Mouse (Mus musculus) testis, adult 2 months (tissue): ENCODE measurements around the gene Slc12a4. TPM values are rescaled to one million over a fixed set of nuclear protein-coding genes. Genes with fewer than 3 reads are reported as not detected.

Experiments used
- H3K27ac ChIP-seq: fragments of 200-500 bp; 2 replicates; pipeline ENCODE4 v1.5.1; 2012; ENCODE audit warnings: low read depth, low read length; ENCODE audit not compliant: control insufficient read depth, insufficient read depth
- H3K27me3 ChIP-seq: fragments of 200-500 bp; 2 replicates; pipeline ENCODE4 v1.6.1; 2012; ENCODE audit warnings: mild to moderate bottlenecking, low read length, moderate library complexity; ENCODE audit not compliant: control insufficient read depth, insufficient read depth
- H3K36me3 ChIP-seq: fragments of 200-500 bp; 2 replicates; pipeline ENCODE4 v1.6.1; 2012; ENCODE audit warnings: mild to moderate bottlenecking, low read length; ENCODE audit not compliant: control insufficient read depth, insufficient read depth
- H3K4me1 ChIP-seq: fragments of 200-500 bp; 2 replicates; pipeline ENCODE4 v1.6.1; 2012; ENCODE audit warnings: low read length; ENCODE audit not compliant: control insufficient read depth, insufficient read depth
- H3K4me3 ChIP-seq: fragments of 200-500 bp; 2 replicates; pipeline ENCODE4 v1.5.1; 2012; ENCODE audit warnings: low read depth, mild to moderate bottlenecking, low read length, moderate library complexity, mixed read lengths; ENCODE audit not compliant: control insufficient read depth
- CTCF ChIP-seq: fragments of 200-500 bp; IDR thresholded peaks from 2 replicates; pipeline ENCODE4 v1.5.1; 2012; ENCODE audit warnings: low read depth, mild to moderate bottlenecking, inconsistent platforms, low read length, moderate library complexity; ENCODE audit not compliant: control insufficient read depth, insufficient read depth, insufficient replicate concordance
- POLR2A ChIP-seq: fragments of 200-500 bp; IDR thresholded peaks from 2 replicates; pipeline ENCODE4 v1.6.1; 2012; ENCODE audit warnings: low read depth, mild to moderate bottlenecking, inconsistent platforms, low read length, moderate library complexity; ENCODE audit not compliant: control insufficient read depth
- polyA plus RNA-seq: library from polyadenylated mRNA; depleted of rRNA; stranded (reverse); fragments of >200 nt; gene quantifications from 2 replicates; pipeline ENCODE4 v1.2.3, GENCODE M21; 2012

Slc12a4 gene
- polyA plus RNA-seq, 1 experiment, result 5.6 TPM

- Histone ChIP-seq H3K27ac (no peak overlapping the region), H3K4me1 (peaks cover 15% of the 10 kb centered on the region), H3K27me3 (no peaks in the 10 kb centered on the region), H3K4me3 (no peak overlapping the region), H3K36me3 (no peaks in the 10 kb centered on the region)
- TF ChIP-seq CTCF (no peak), POLR2A (no peak)
These were observed 4.8 kb downstream of the Slc12a4 start for GRCm38 (mm10) chr8:105961101-105961500.

GRCm38 (mm10) chr8:105959350-105959749, 6.5 kb downstream of the Slc12a4 start:
- no peak overlapping the region for H3K4me3 ChIP-seq
- no peaks in the 10 kb centered on the region for H3K36me3 ChIP-seq
- H3K27ac ChIP-seq, result no peak overlapping the region
- no peak for TF ChIP-seq POLR2A
- H3K27me3 ChIP-seq, result no peaks in the 10 kb centered on the region
- H3K4me1 ChIP-seq, result peaks cover 3% of the 10 kb centered on the region; the same call in 1 of the 2 replicates

DNA sequence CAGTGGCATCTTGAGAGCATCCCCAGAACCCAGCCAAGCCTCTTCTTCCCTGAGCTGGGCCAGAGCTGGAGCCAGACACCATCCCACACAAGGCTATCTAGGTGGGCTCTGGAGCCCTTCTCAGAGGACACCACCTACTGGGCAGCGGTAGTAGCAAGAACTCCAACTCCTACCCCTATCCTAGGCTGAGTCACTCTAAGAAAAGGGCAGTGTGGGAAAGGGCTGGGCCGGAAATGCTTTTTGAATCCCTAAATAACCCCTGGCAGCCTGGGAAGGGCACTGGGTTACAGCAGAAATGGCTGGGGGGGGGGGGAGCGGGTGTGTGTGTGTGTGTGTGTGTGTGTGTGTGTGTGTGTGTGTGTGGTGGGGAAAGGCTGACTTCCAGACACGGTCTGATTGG, 8.1 kb downstream of the Slc12a4 start:
- no peak for TF ChIP-seq POLR2A
- Histone ChIP-seq H3K4me3 (no peak overlapping the region), H3K4me1 (0 out of 2 replicates have a peak, but pooled peaks cover 2% of the 10 kb centered on the region), H3K27ac (no peak overlapping the region), H3K36me3 (no peaks in the 10 kb centered on the region), H3K27me3 (no peaks in the 10 kb centered on the region)

GRCm38 (mm10) chr8:105956556-105956955, 9.3 kb downstream of the Slc12a4 start:
- Histone ChIP-seq H3K27ac (no peak overlapping the region), H3K4me3 (no peak overlapping the region), H3K27me3 (no peaks in the 10 kb centered on the region), H3K4me1 (0 out of 2 replicates have a peak, but pooled peaks cover 1% of the 10 kb centered on the region), H3K36me3 (no peaks in the 10 kb centered on the region)
- no peak for TF ChIP-seq POLR2A

DNA sequence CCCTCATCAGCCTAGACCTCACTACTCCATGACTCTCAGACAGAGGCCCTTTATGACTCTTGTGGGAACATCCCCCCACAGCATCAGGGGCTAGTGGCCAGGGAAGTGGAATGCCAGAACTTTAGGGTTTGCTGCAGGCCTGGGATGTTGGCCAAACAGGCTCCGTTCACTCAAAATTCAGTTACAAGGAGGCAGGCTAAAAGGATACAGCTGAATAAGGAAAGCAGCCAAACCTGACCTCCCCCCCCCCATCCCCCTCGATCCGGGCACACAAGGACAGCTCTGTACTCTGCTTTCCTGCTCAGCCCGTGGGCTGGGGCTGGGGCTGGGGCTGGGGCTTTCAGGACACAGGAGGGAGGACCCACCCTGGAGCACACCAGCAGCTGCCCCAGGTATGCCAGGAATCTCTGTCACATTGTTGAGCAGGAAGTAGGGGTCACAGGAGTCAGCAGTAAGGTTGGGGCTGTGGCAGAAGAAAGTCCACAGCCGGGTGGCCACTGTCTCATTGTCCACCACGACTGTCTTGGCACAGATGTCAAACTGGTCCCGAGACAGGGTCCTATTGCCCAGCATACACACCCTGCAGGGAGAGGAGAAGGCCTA, 14.7 kb downstream of the Slc12a4 start:
- H3K27ac ChIP-seq, result no peak overlapping the region
- no peak overlapping the region for H3K4me3 ChIP-seq
- H3K27me3 ChIP-seq, result no peaks in the 10 kb centered on the region
- no peaks in the 10 kb centered on the region for H3K4me1 ChIP-seq
- H3K36me3 ChIP-seq, result no peaks in the 10 kb centered on the region
- no peak for TF ChIP-seq CTCF
- TF ChIP-seq POLR2A, result no peak

DNA sequence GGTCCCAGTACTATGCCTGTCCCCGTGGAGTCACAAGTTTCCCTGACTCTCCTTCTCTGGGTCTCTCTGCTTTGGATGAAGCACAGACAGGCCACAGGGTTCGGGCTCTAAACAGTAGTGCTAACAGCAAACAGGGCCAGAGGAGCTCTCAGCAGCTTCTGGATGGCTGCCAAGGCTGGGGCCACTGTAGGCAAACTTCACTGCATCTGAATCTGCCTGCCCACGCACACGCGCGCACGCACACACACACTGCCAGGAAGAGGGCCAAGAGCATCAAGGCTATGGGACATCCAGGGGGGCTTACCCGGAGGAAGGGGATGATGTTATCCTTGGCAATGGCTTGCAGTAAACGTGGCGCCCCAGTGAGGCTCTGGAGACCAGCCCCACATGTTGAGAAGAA, 16.5 kb downstream of the Slc12a4 start:
- no peak overlapping the region for H3K4me3 ChIP-seq
- TF ChIP-seq CTCF (no peak), POLR2A (no peak)
- no peak overlapping the region for H3K27ac ChIP-seq
- H3K27me3 ChIP-seq, result no peaks in the 10 kb centered on the region
- H3K36me3 ChIP-seq, result no peaks in the 10 kb centered on the region
- no peaks in the 10 kb centered on the region for H3K4me1 ChIP-seq

DNA sequence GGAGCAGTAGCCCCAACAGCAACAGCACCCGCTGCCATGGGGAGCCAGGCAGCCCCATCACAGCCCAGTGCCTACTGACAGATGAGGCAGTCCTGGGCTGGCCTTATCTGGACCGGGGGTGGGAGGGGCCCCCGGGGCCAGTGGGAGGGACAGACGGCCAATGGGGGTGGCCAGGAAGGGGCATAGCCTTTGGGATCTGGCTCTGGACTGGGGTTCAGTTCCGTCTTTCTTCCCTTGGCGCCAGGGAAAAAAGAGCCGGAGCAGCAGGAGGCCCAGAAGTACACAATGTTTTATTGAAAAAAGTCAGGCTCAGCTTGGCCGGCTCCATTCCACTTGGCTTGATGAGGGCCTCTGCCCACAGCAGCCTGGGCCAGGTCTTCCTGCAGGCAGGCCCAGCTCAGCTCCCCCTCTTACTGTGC, 22.6 kb downstream of the Slc12a4 start, which contains the start of gene Lcat:
TSS of gene Lcat (minus strand) at position 62 of the 419 bp plus-strand sequence.
- H3K4me1 ChIP-seq, result peaks cover 2% of the 10 kb centered on the region; the same call in 1 of the 2 replicates
- H3K27me3 ChIP-seq, result no peaks in the 10 kb centered on the region
- H3K36me3 ChIP-seq, result no peaks in the 10 kb centered on the region
- no peak within 1 kb of the TSS for H3K4me3 ChIP-seq
- H3K27ac ChIP-seq, result no peak within 1 kb of the TSS
- TF ChIP-seq CTCF, result no peak
- no peak for TF ChIP-seq POLR2A

DNA sequence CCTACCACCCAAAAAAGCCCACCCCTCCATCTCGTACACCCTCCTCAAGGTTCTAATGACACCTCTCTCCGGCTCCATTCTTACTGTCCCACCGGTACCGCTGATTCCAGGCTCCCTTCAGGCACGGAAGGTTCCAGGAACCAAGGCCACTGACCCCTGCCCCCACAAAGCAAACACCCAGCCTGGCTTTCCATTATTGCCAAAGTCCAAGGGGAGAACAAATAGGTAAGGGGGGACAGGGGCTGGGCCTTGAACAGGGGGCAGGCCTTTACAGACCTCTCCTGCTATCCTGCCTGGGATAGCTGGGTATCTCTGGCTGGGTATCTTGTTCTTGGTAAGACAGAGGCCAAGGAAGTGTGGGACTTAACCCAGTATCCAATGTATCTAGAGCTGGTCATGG, 23.4 kb downstream of the Slc12a4 start:
- Histone ChIP-seq H3K36me3 (no peaks in the 10 kb centered on the region), H3K4me3 (no peak overlapping the region), H3K27me3 (no peaks in the 10 kb centered on the region), H3K27ac (no peak overlapping the region), H3K4me1 (peaks cover 5% of the 10 kb centered on the region)
- TF ChIP-seq CTCF (no peak), POLR2A (no peak)
